Mouse (Mus musculus) CH12.LX (cell line): ENCODE measurements at regions not wholly inside any gene's neighbourhood (a gene's known extent, or its start where the extent isn't known, plus 50 kb on each side); places are given as distances from the start of the nearest gene placed in this dataset.

Experiments used
- DNase-seq: peaks from one replicate; pipeline ENCODE4 v3.0.0-alpha.2; 2013; ENCODE audit errors: extremely low read depth
- H3K27ac ChIP-seq: 2 replicates; pipeline ENCODE4 v1.5.1; 2012; ENCODE audit warnings: low read depth, mild to moderate bottlenecking, control low read depth, moderate library complexity; ENCODE audit not compliant: insufficient read depth
- H3K27me3 ChIP-seq: replicated peaks from 2 replicates; pipeline ENCODE3; 2012; ENCODE audit warnings: inconsistent platforms
- H3K36me3 ChIP-seq, 2 experiments: replicated peaks in 1 of 2; 2 replicates each; pipeline versions ENCODE3 to v1.6.1; 2012; ENCODE audit warnings: inconsistent platforms in 1 of 2, low read length in 1 of 2, mild to moderate bottlenecking in 1 of 2, mixed read lengths in 1 of 2, moderate library complexity in 1 of 2; ENCODE audit not compliant: control insufficient read depth in 1 of 2, insufficient read depth in 1 of 2
- H3K4me1 ChIP-seq, 2 experiments: 2 replicates each; pipeline ENCODE4 v1.6.1; 2012; ENCODE audit warnings: inconsistent platforms in 1 of 2, moderate library complexity in 1 of 2; ENCODE audit not compliant: insufficient read depth in 2 of 2, control insufficient read depth in 1 of 2
- H3K4me2 ChIP-seq: 2 replicates; pipeline ENCODE4 v1.6.1; 2012; ENCODE audit warnings: low read depth, mild to moderate bottlenecking, control low read depth; ENCODE audit not compliant: poor library complexity, insufficient read depth, severe bottlenecking
- H3K4me3 ChIP-seq, 3 experiments: fragments of 150-350 bp in 1 of 3; sonication (generic) in 1 of 3; replicated peaks in 1 of 3; 2 replicates each; pipeline versions ENCODE3 to v1.5.1; 2011 to 2012; ENCODE audit warnings: low read depth in 2 of 3, low read length in 2 of 3, mild to moderate bottlenecking in 2 of 3, moderate library complexity in 2 of 3, control low read depth in 1 of 3, improper control_type of control experiment in 1 of 3, inconsistent platforms in 1 of 3, mixed read lengths in 1 of 3; ENCODE audit not compliant: poor library complexity in 1 of 3
- H3K79me2 ChIP-seq: replicated peaks from 2 replicates; pipeline ENCODE4 v1.6.1; 2012; ENCODE audit warnings: mild to moderate bottlenecking, moderate library complexity; ENCODE audit not compliant: control insufficient read depth, poor library complexity, insufficient read depth, severe bottlenecking; ENCODE audit errors: extremely low read depth
- H3K9ac ChIP-seq: 2 replicates; pipeline ENCODE4 v1.6.1; 2012; ENCODE audit warnings: low read depth, mild to moderate bottlenecking, control low read depth, moderate library complexity; ENCODE audit not compliant: insufficient read depth
- H3K9me3 ChIP-seq: replicated peaks from 2 replicates; pipeline ENCODE3; 2012; ENCODE audit warnings: low read length, inconsistent platforms, mixed read lengths
- CTCF ChIP-seq, 2 experiments: IDR thresholded peaks in 1 of 2; conservative IDR thresholded peaks in 1 of 2; 2 replicates each; pipeline ENCODE4 v1.5.1; 2011 to 2012; ENCODE audit warnings: low read depth in 2 of 2, low read length in 2 of 2, improper control_type of control experiment in 1 of 2, inconsistent platforms in 1 of 2, mild to moderate bottlenecking in 1 of 2, moderate library complexity in 1 of 2
- E2F4 ChIP-seq: IDR thresholded peaks from 2 replicates; pipeline ENCODE4 v1.6.1; 2011; ENCODE audit warnings: low read depth, low read length, improper control_type of control experiment; ENCODE audit not compliant: insufficient replicate concordance
- ELF1 ChIP-seq: IDR thresholded peaks from 2 replicates; pipeline ENCODE4 v1.6.1; 2014; ENCODE audit warnings: low read depth, mild to moderate bottlenecking, inconsistent platforms, low read length, improper control_type of control experiment
- EP300 ChIP-seq: IDR thresholded peaks from 2 replicates; pipeline ENCODE4 v1.6.1; 2011; ENCODE audit warnings: low read length, improper control_type of control experiment
- ETS1 ChIP-seq: conservative IDR thresholded peaks from 2 replicates; pipeline ENCODE4 v1.6.1; 2012; ENCODE audit warnings: low read depth, mild to moderate bottlenecking, inconsistent platforms, low read length, improper control_type of control experiment, moderate library complexity
- GABPA ChIP-seq: IDR thresholded peaks from 2 replicates; pipeline ENCODE4 v1.6.1; 2012; ENCODE audit warnings: low read depth, low read length, improper control_type of control experiment, inconsistent platforms; ENCODE audit not compliant: insufficient replicate concordance
- IRF4 ChIP-seq: IDR thresholded peaks from 2 replicates; pipeline ENCODE4 v1.6.1; 2014; ENCODE audit warnings: low read depth, mild to moderate bottlenecking, inconsistent platforms, low read length, improper control_type of control experiment
- KAT2A ChIP-seq: IDR thresholded peaks from 2 replicates; pipeline ENCODE4 v1.6.1; 2012; ENCODE audit warnings: low read length, improper control_type of control experiment, inconsistent platforms; ENCODE audit not compliant: insufficient replicate concordance
- MAFK ChIP-seq: IDR thresholded peaks from 2 replicates; pipeline ENCODE4 v1.6.1; 2011; ENCODE audit warnings: low read length, improper control_type of control experiment; ENCODE audit not compliant: insufficient replicate concordance
- MAX ChIP-seq: IDR thresholded peaks from 2 replicates; pipeline ENCODE4 v1.6.1; 2011; ENCODE audit warnings: low read length, improper control_type of control experiment
- MXI1 ChIP-seq: IDR thresholded peaks from 2 replicates; pipeline ENCODE4 v1.6.1; 2011; ENCODE audit warnings: mild to moderate bottlenecking, low read depth, low read length, improper control_type of control experiment
- NRF1 ChIP-seq: IDR thresholded peaks from 2 replicates; pipeline ENCODE4 v1.6.1; 2014; ENCODE audit warnings: low read depth, mild to moderate bottlenecking, inconsistent platforms, low read length, improper control_type of control experiment, moderate library complexity
- PAX5 ChIP-seq: IDR thresholded peaks from 2 replicates; pipeline ENCODE4 v1.6.1; 2012; ENCODE audit warnings: low read length, inconsistent platforms, mixed read lengths
- POLR2A ChIP-seq: IDR thresholded peaks from 2 replicates; pipeline ENCODE4 v1.6.1; 2011; ENCODE audit warnings: low read depth, mild to moderate bottlenecking, improper control_type of control experiment, low read length
- TBP ChIP-seq: conservative IDR thresholded peaks from 2 replicates; pipeline ENCODE4 v1.6.1; 2011; ENCODE audit warnings: low read depth, low read length, improper control_type of control experiment
- ZC3H11A ChIP-seq: IDR thresholded peaks from 2 replicates; pipeline ENCODE4 v1.6.1; 2012; ENCODE audit warnings: low read depth, mild to moderate bottlenecking, inconsistent platforms, low read length, improper control_type of control experiment
- ZMIZ1 ChIP-seq: IDR thresholded peaks from 2 replicates; pipeline ENCODE4 v1.6.1; 2012; ENCODE audit warnings: low read depth, mild to moderate bottlenecking, inconsistent platforms, low read length, improper control_type of control experiment
- ZNF384 ChIP-seq: IDR thresholded peaks from 2 replicates; pipeline ENCODE4 v1.6.1; 2012; ENCODE audit warnings: low read depth, low read length, improper control_type of control experiment, inconsistent platforms
- dilution Hi-C: fragments of 300-500 bp; cut with MboI; formaldehyde crosslinking; loops from 2 replicates; pipeline ENCODE4 v1.14.3; 2020; ENCODE audit warnings: low sequenced_read_pairs; ENCODE audit not compliant: extremely low pct_unique_long_range_greater_than_20kb, extremely low pct_ligation_motif_present
- in situ Hi-C: fragments of 300-500 bp; cut with MboI; formaldehyde crosslinking; loops from 3 replicates; pipeline ENCODE4 v1.14.3; 2019; ENCODE audit warnings: low sequenced_read_pairs, low pct_ligation_motif_present, low pct_unique_long_range_greater_than_20kb, mixed read lengths

GRCm38 (mm10) chr12:79885286-79885685 lies 227.5 kb downstream of the Zfp36l1 start:
- no peaks in the 10 kb centered on the region for H3K9me3 ChIP-seq
- no peaks in the 10 kb centered on the region for H3K79me2 ChIP-seq
- no peak overlapping the region for H3K4me2 ChIP-seq
- no peak overlapping the region for H3K9ac ChIP-seq
- no peaks in the 10 kb centered on the region for H3K36me3 ChIP-seq
- no peak overlapping the region for H3K4me3 ChIP-seq
- TF ChIP-seq PAX5 (no peak), IRF4 (peak; percentile 62; the same call in 1 of the 2 replicates), TBP (no peak), ETS1 (0 out of 2 replicates have a peak, but pooled peaks have one; percentile 16), ZMIZ1 (no peak), NRF1 (no peak), KAT2A (no peak), POLR2A (no peak), ZNF384 (no peak), MXI1 (no peak), E2F4 (no peak), ZC3H11A (no peak), CTCF (conservative IDR thresholded peaks at IDR 0.05 in 1 of 2, IDR thresholded peaks at IDR 0.05 in 1 of 2; ENCODE audit: low read depth in 2 of 2, low read length in 2 of 2) (no peak), ELF1 (no peak)
- TF ChIP-seq, all 38 proteins: peak for 2
- Histone ChIP-seq H3K27ac (no peak overlapping the region), H3K27me3 (no peaks in the 10 kb centered on the region), H3K4me1 (peaks cover 0 to 31% of the 10 kb centered on the region in 2 experiments; a peak in 3 of 4 replicates)
- in situ Hi-C loops, result no loop called here
- peak; percentile 36 for DNase-seq
- dilution Hi-C loops, result no loop called here

- no peak overlapping the region for H3K9ac ChIP-seq
- H3K9me3 ChIP-seq, result no peaks in the 10 kb centered on the region
- no peak for TF ChIP-seq EP300
- TF ChIP-seq GABPA, result no peak
- TF ChIP-seq NRF1, result no peak
- peak; percentile 73 for TF ChIP-seq ETS1
- TF ChIP-seq MAX, result no peak
- TF ChIP-seq ZNF384, result peak; percentile 96
- TF ChIP-seq ELF1, result peak; percentile 15; the same call in 1 of the 2 replicates
- TF ChIP-seq CTCF (conservative IDR thresholded peaks at IDR 0.05 in 1 of 2, IDR thresholded peaks at IDR 0.05 in 1 of 2; ENCODE audit: low read depth in 2 of 2, low read length in 2 of 2), result no peak
- TF ChIP-seq E2F4, result no peak
- 0 out of 2 replicates have a peak, but pooled peaks have one; percentile 48 for TF ChIP-seq KAT2A
- 0 out of 2 replicates have a peak, but pooled peaks have one; percentile 32 for TF ChIP-seq IRF4
- peak; percentile 39; the same call in 1 of the 2 replicates for TF ChIP-seq MAFK
- peaks cover 0 to 37% of the 10 kb centered on the region in 2 experiments; a peak in 3 of 4 replicates for H3K4me1 ChIP-seq
- DNase-seq, result peak; percentile 59
- no peak overlapping the region for H3K4me2 ChIP-seq
- H3K27me3 ChIP-seq, result no peaks in the 10 kb centered on the region
- in situ Hi-C loops (no loop called here), dilution Hi-C loops (no loop called here)
- H3K4me3 ChIP-seq, result no peak overlapping the region
- no peak overlapping the region for H3K27ac ChIP-seq
- no peaks in the 10 kb centered on the region for H3K36me3 ChIP-seq
- no peaks in the 10 kb centered on the region for H3K79me2 ChIP-seq
Measured at GRCm38 (mm10) chr12:79883651-79884050, 229.2 kb downstream of the Zfp36l1 start.
